Mouse (Mus musculus) heart, postnatal 0 days (tissue): Measurements from ENCODE around the gene Aoc2.

ENCODE experiments used
- CTCF ChIP-seq: IDR thresholded peaks from 2 replicates; pipeline ENCODE4 v1.5.1; 2016; ENCODE audit warnings: antibody characterized with exemption, control low read depth, low read depth
- EP300 ChIP-seq: IDR thresholded peaks from 2 replicates; pipeline ENCODE4 v1.6.1; 2016; ENCODE audit warnings: antibody characterized with exemption, low read depth

DNA sequence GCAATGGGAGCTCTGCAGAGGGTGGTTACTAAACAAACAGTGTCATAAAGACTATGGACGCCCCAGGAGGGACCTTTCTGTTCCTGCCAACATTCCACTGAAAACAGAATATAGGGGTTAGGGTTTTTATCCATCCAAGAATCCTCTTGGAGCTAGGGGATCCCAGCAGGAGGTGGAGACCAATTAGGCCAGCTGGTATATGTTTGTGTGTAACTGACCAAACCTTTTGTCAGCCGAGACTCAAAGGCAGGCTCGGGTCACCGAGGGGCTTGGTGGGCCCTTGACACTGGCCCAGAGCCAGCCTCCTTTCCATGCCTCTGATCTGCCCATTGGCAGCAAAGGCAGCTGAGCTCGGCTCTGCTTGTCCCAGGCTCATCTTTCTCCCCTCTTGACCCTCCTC is 42.0 kb upstream of the Aoc2 start:
- TF ChIP-seq CTCF (no peak), EP300 (no peak)
